Mouse (Mus musculus) bone marrow, adult 2 months (tissue): ENCODE measurements around the gene Dock1. TPM values are rescaled to one million over a fixed set of nuclear protein-coding genes. Genes with fewer than 3 reads are reported as not detected.

Experiments used
- H3K27ac ChIP-seq: fragments of 200-500 bp; 2 replicates; pipeline ENCODE4 v1.5.1; 2012; ENCODE audit warnings: low read depth, mild to moderate bottlenecking, control low read depth, inconsistent platforms, low read length; ENCODE audit not compliant: control insufficient read depth, poor library complexity, insufficient read depth
- H3K4me1 ChIP-seq: fragments of 200-500 bp; 2 replicates; pipeline ENCODE4 v1.6.1; 2011; ENCODE audit warnings: low read length; ENCODE audit not compliant: control insufficient read depth, insufficient read depth
- H3K4me3 ChIP-seq: fragments of 200-500 bp; replicated peaks from 2 replicates; pipeline ENCODE3; 2011; ENCODE audit warnings: mild to moderate bottlenecking, low read depth, low read length, control low read depth; ENCODE audit not compliant: control insufficient read depth
- CTCF ChIP-seq: fragments of 200-500 bp; IDR thresholded peaks from 2 replicates; pipeline ENCODE4 v1.5.1; 2011; ENCODE audit warnings: low read length, control low read depth; ENCODE audit not compliant: control insufficient read depth, insufficient read depth
- POLR2A ChIP-seq: fragments of 200-500 bp; IDR thresholded peaks from 2 replicates; pipeline ENCODE4 v1.6.1; 2011; ENCODE audit warnings: low read depth, mild to moderate bottlenecking, control low read depth, low read length, borderline replicate concordance; ENCODE audit not compliant: control insufficient read depth
- WGBS: fragments of 180-500 bp; shearing (Covaris S2); methylation state at CpG from one replicate; pipeline ENCODE4 v1.1.7; 2018; 5-methylcytosine and 5-hydroxymethylcytosine counted together
- polyA plus RNA-seq: library from polyadenylated mRNA; stranded (reverse); fragments of >200 nt; gene quantifications from 2 replicates; pipeline ENCODE4 v1.2.4, GENCODE M21; 2011; ENCODE audit warnings: low replicate concordance; ENCODE audit not compliant: missing spikeins, insufficient read depth, insufficient read length

Dock1 gene
- polyA plus RNA-seq, 1 experiment: 9.2 TPM

DNA sequence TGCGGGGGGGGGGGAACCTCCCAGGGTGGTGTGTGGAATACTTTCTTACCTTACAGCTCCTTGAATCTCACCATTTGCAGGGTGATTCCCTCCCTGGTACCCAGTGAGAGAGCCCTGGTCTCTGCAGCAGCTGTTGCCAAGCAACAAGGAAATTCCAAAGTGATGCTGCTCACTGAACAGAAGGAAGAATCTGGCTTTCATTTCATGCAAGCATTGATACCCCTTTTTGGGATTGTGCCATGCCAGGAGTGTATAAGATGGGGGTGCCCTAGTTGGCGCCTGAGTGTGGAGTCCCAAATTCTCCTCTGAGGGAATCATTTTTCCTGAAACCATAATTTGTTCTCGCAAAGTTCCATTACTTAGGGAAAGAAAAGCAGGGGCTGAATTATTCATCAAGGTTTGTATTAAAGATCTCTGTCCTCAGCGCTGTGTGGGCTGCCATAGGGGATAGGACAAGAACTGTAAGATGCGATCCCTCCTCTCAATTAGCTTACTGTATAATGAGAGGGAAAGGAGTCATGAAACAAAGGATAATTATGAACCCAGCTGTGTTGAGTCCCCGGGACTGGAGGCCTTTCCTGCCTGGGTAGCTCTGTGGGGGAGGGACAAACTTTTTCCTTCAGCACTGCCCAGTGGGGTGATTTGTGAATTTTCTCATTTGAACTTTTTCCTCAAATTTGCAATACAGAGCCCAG is 104.2 kb downstream of the Dock1 start:
- Histone ChIP-seq H3K27ac (no peak overlapping the region), H3K4me1 (no peaks in the 10 kb centered on the region; the same call in 1 of the 2 replicates), H3K4me3 (no peak overlapping the region)
- WGBS: 78% methylated on average over 6 of the region's 6 CpGs
- TF ChIP-seq CTCF: no peak
- no peak for TF ChIP-seq POLR2A

GRCm38 (mm10) chr7:134775671-134776070 is 105.2 kb downstream of the Dock1 start:
- no peak for TF ChIP-seq POLR2A
- no peak for TF ChIP-seq CTCF

GRCm38 (mm10) chr7:134776306-134776705 is 105.9 kb downstream of the Dock1 start:
- Histone ChIP-seq H3K4me1 (no peaks in the 10 kb centered on the region; the same call in 1 of the 2 replicates), H3K27ac (no peak overlapping the region), H3K4me3 (no peak overlapping the region)
- TF ChIP-seq POLR2A (no peak), CTCF (no peak)
- 82% methylated on average over 6 of the region's 6 CpGs for WGBS

More at GRCm38 (mm10) chr7:134775671-134776070, 105.2 kb downstream of the Dock1 start:
- Histone ChIP-seq H3K4me1 (no peaks in the 10 kb centered on the region; the same call in 1 of the 2 replicates), H3K27ac (no peak overlapping the region), H3K4me3 (no peak overlapping the region)
- 83% methylated on average over 10 of the region's 10 CpGs for WGBS

DNA sequence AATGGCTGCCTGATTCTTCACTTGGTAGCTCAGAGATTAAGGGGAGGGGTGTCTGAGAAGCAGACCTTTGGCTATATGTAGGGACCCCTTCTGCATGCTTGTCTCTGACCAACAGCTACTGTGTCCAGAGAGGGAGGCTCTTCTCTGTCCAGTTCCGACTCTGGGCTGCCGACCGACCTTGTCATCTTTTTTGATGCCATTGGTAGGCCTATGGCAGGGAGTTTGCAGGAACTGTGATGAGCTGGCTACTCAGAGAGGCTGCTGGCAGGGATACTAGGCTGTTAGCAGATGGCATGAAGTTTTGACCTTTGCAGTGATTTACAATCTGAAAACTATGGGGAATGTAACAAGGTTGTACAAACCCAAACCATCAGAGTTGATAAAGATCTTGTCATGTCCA is 109.3 kb downstream of the Dock1 start:
- H3K4me3 ChIP-seq: no peak overlapping the region
- WGBS: 74% methylated on average over 3 of the region's 3 CpGs
- H3K4me1 ChIP-seq: no peaks in the 10 kb centered on the region
- H3K27ac ChIP-seq: no peak overlapping the region
- TF ChIP-seq POLR2A: no peak
- TF ChIP-seq CTCF: no peak

GRCm38 (mm10) chr7:134787110-134787509 is 116.7 kb downstream of the Dock1 start:
- Histone ChIP-seq H3K27ac (no peak overlapping the region), H3K4me1 (no peaks in the 10 kb centered on the region), H3K4me3 (no peak overlapping the region)
- TF ChIP-seq CTCF (no peak), POLR2A (no peak)
- 83% methylated on average over 4 of the region's 4 CpGs for WGBS

- TF ChIP-seq POLR2A: no peak
- H3K4me3 ChIP-seq: no peak overlapping the region
- WGBS: 78% methylated on average over 3 of the region's 3 CpGs
- H3K4me1 ChIP-seq: no peaks in the 10 kb centered on the region
- no peak overlapping the region for H3K27ac ChIP-seq
These were observed 124.4 kb downstream of the Dock1 start for GRCm38 (mm10) chr7:134794889-134795288.

- WGBS: 68% methylated on average over 4 of the region's 4 CpGs
- Histone ChIP-seq H3K27ac (no peak overlapping the region), H3K4me3 (no peak overlapping the region), H3K4me1 (no peaks in the 10 kb centered on the region)
- TF ChIP-seq POLR2A: no peak
- TF ChIP-seq CTCF: no peak
These were observed 129.6 kb downstream of the Dock1 start for GRCm38 (mm10) chr7:134800079-134800478.

DNA sequence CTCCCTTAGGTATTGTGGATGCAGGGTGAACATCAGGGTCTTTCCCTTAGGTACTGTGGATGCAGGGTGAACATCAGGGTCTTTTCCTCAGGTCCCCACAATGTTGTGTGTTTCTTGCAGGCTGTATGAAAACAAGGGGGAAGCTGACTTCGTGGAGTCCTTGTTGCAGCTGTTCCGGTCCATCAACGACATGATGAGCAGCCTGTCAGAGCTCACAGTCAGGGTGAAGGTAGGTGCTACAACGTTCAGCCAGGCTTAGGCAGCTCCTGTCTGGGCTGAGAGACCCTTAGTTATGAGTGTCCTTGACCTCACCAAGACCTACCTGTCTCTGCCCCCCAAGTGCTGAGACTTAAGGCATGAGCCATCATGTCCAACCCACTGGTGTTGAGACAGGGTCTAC is 134.0 kb downstream of the Dock1 start:
- Histone ChIP-seq H3K27ac (no peak overlapping the region), H3K4me1 (no peaks in the 10 kb centered on the region), H3K4me3 (no peak overlapping the region)
- 94% methylated on average over 4 of the region's 4 CpGs for WGBS
- TF ChIP-seq CTCF: no peak
- no peak for TF ChIP-seq POLR2A

DNA sequence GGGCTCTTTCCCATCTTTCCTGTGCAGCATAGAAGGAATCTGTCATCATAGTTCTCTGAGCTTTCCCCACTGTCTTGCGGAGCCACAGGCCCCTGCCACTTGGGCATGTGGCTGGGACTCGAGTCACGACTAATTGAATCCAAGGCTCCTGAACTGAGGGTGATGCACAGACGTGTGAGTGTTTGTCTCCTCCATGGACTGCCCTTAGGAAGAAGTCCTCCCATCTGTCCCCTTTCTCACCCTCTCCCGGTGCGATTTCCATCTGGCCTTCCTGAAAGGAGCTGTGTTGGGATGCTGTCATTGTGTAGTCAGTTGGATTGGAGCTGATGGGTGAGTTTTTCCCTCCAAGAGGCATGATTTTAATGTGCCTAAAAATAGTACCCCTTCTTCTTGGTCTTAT is 136.3 kb downstream of the Dock1 start:
- Histone ChIP-seq H3K4me3 (no peak overlapping the region), H3K4me1 (no peaks in the 10 kb centered on the region), H3K27ac (no peak overlapping the region)
- 88% methylated on average over 6 of the region's 6 CpGs for WGBS
- TF ChIP-seq POLR2A (no peak), CTCF (no peak)
